Mouse (Mus musculus) forebrain, embryonic 13.5 days (tissue): Measurements from ENCODE around the gene Msi2. TPM values are rescaled to one million over a fixed set of nuclear protein-coding genes. Genes with fewer than 3 reads are reported as not detected.

ENCODE experiments used
- microRNA-seq: library from miRNA; unstranded; fragments of <30 nt; microRNA quantifications from one replicate; pipeline ENCODE4, GENCODE M21; 2016
- polyA plus RNA-seq: library from polyadenylated mRNA; unstranded; fragments of >200 nt; fragmentation: Nextera tagmentation; extraction: Ambion mirVana; gene quantifications from 2 replicates; pipeline ENCODE4 v1.2.1, GENCODE M21; 2015

The Msi2 gene
- polyA plus RNA-seq, 1 experiment from 2014 or later: 31.5 TPM

Small RNA genes within 50 kb of the gene (microRNA-seq; reads per million reads assigned to microRNA genes)
- not detected for gene Mir378b

Other genes starting within 250 kb of the Msi2 start
- 21.8 and 26.4 TPM in 2 replicates for gene Akap1, start 146.1 kb upstream of the Msi2 start, polyA plus RNA-seq
- gene Scpep1, start 237.0 kb upstream of the Msi2 start, polyA plus RNA-seq: 35.9 and 36.5 TPM in 2 replicates
- gene Elobl, start 248.4 kb upstream of the Msi2 start, polyA plus RNA-seq: not detected in 2 replicates